Mouse (Mus musculus) mature B cell (primary cell): ENCODE measurements around the gene Ptchd4.

ENCODE experiments used
- in situ Hi-C: fragments of 300-500 bp; cut with MboI; formaldehyde crosslinking; loops from 2 replicates; pipeline ENCODE4 v1.14.3; 2019

Gene Ptchd4

DNA sequence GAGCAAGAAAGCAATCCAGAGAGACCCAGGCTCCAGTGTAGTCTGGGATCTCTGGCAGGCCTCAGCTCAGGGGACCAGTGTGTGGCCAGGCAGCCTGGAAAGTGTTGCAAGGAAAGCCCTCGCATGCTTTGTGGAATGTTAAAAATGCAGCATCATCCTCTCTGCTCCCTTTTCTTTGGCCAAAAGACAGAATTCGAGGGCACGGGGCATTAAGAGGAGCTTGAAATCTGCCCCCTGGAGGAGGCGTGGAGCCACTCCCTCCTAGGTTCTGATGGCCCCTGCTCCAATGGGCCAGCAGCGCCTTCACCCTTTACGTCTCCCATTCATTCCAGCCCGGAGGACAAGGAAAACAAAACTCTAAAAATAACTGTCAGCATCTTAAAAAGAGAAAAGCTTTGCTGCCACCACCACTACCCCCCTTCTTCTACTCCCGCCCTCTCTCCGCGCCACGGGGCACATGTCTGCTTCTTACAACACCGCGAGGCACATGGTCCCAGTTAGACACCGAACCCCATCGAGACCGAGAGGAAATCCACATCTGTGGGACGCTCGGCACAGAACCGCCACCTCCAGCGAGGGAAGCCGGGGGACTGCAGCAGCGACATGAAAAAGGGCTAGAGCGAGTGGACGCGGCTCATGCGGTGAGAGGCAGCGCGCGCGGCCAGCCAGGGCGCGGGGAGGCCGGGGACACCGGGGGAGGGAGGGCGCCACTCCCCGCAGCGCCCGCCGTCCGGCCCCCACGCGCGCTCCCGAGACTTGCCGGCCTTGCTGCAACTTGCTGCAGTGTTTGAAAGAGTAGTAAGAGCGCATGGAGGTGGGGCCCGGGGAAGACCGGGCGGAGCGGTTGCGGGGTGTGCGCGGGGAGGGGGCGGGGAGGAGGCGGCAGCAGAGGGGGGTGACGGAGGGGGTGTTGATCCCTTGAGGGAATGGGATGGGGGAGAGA, at the start of gene Ptchd4:
TSS of gene Ptchd4 (plus strand) at position 279 of the 943 bp plus-strand sequence.
- in situ Hi-C loops: no loop called here

DNA sequence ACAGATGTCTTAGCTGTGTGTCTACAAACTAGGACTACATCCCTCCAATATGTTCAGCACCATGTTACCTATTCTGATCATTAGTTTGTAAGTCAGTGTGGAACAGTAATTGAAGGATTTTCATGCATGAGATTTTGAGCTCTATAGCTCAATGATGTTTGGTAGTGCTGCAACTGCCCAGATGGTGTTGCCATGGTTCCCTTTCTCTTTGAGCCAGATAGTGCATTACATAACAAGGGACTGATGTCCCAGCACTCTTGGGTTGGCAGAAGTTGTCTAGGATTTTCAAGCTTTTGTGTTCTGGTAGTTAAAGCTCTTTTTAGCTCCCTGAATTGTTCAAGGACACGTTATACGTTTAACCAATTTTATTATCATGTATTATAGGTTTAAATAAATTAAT, 38.9 kb upstream of the Ptchd4 start:
- in situ Hi-C loops: no loop called here

DNA sequence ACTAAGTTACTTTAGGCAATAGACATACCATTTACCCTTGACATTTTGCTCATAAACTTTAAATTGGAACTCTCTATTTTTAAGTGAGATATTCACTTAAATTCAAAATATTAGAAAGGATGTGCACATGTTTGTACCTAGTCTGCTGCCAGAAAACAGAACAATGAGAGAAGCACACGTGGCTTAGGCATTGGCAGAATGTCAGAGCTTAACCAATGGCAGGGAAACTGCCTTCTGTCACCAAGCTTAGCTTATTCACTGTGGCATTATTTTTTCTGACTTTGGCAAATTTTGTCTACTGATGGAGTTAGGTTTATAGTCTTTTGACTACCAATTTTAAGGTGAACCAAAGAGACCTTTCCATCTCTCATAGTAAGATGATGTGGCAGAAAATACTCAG, 31.4 kb upstream of the Ptchd4 start:
- in situ Hi-C loops: no loop called here

DNA sequence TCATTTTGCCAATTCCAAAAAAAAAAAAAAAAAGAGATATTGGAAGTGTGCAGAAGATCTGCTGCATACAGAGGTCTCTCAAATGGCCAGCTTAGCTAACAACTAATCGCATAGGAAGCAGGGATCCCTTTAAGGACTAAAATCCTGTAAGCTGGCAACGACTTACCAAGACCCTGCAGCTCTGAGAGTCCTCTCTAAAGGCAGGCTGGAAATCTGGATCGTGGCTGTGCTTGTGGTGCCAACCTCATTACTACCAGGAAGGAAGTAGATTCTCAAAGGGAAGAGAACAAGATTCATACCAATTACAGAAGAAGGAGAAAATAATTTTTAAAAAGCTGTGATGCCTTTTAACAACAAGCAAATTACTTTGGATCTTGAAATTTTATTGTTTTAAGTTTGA, 29.5 kb upstream of the Ptchd4 start:
- in situ Hi-C loops: no loop called here

DNA sequence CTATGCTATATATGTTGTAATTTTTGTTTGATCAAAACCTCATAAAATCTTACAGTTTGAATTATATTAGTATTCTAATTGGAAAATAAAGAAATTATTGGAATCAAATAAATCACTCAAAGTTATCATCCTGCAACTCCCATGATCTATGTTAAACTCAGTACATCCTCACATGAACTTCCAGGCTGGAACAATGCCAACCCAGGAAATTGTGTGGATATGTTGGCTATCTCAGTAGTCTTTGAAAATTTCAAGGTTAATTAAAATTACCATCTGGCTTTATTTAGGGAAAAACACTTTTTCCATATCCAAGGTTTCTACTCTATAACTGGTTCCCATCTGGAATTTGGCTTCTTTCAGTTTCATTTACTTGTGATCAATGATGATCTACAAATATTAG, 25.4 kb upstream of the Ptchd4 start:
- in situ Hi-C loops: no loop called here

DNA sequence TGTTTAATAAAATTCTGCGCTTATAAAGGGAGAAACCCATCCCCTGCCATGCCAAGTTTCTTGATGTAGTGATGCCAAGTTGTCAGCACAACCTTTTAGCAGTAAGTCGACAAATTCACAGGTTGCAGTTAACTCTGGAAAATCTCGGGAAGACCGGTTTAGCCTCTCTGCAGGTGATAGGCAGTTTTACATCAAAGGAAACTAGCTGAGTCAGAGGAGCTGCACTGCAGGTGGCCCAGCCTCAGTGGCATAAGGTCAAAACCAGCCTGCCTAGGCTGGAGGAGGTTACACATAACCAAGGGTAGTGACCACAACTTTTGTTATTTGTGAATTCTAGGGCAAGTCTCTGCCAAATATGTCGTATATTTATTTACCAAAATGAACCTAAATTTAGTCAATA, 24.0 kb upstream of the Ptchd4 start:
- in situ Hi-C loops: no loop called here

GRCm38 (mm10) chr17:42297986-42298385, 17.8 kb upstream of the Ptchd4 start:
- in situ Hi-C loops: no loop called here

GRCm38 (mm10) chr17:42299681-42300080, 16.1 kb upstream of the Ptchd4 start:
- in situ Hi-C loops: no loop called here

GRCm38 (mm10) chr17:42303062-42303577, 12.6 kb upstream of the Ptchd4 start:
- in situ Hi-C loops: no loop called here

DNA sequence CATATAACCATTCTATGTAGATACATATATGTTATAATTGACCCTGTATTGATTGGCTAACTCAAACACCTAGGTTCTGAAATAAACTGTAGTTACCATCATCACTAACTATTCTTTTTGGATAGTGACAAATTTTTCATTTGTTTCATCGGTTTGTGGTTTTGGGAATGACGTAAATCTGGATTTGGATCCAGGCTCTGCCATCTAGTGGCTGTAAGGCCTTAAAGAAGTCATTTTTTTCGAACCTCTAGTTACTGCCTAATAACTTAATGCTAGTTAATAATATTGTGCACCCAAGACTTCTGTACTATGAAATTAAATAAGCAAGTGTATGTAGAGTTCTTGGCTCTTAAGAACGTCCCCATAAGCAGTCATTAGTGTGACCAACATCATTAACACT, 11.5 kb upstream of the Ptchd4 start:
- in situ Hi-C loops: no loop called here

- in situ Hi-C loops: no loop called here
Measured at GRCm38 (mm10) chr17:42307001-42307400, 8.7 kb upstream of the Ptchd4 start.

DNA sequence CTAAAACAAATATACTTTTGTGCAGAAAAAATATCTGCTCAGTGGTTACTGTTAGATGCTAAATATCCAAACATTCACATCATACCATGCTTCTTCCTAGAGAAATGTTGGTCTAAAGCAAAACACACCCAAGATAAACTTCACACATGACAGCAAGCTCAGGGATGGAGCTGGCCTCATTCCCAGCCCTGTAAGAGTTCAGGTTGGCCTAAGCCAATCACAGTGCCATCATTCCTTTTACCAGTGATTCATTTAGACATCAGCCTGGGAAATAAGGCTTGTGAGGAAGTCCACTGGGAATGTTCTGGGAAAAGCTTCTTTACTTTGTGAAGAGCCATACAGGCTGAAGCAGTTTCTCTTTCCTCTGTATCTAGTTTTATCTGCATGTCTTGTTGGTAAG, 5.6 kb upstream of the Ptchd4 start:
- in situ Hi-C loops: no loop called here

- in situ Hi-C loops: no loop called here
Measured at GRCm38 (mm10) chr17:42316612-42316982, 850 bp downstream of the Ptchd4 start.

- in situ Hi-C loops: no loop called here
Measured at GRCm38 (mm10) chr17:42335787-42336186, 20.0 kb downstream of the Ptchd4 start.

- in situ Hi-C loops: no loop called here
Measured at GRCm38 (mm10) chr17:42336571-42336970, 20.8 kb downstream of the Ptchd4 start.

GRCm38 (mm10) chr17:42346027-42346426, 30.3 kb downstream of the Ptchd4 start:
- in situ Hi-C loops: no loop called here

DNA sequence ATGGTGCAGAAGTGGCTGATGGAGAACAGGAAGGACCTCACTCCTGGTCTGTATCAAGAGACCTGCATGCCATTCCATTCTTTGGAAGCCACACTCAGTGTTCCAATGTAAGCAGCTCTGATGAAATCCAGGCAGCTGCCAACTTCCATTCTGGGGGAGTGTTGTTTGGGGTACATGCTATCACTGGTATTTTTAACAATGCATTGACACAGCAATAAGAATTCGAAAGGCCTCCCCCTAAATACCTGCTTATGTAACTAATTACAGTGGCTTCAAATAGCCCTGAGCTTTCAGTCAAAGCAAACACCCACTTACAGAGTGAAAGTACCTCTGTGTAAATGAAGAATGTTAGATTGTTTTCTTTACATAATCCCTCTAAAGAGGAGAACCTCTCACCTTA, 42.7 kb downstream of the Ptchd4 start:
- in situ Hi-C loops: no loop called here

DNA sequence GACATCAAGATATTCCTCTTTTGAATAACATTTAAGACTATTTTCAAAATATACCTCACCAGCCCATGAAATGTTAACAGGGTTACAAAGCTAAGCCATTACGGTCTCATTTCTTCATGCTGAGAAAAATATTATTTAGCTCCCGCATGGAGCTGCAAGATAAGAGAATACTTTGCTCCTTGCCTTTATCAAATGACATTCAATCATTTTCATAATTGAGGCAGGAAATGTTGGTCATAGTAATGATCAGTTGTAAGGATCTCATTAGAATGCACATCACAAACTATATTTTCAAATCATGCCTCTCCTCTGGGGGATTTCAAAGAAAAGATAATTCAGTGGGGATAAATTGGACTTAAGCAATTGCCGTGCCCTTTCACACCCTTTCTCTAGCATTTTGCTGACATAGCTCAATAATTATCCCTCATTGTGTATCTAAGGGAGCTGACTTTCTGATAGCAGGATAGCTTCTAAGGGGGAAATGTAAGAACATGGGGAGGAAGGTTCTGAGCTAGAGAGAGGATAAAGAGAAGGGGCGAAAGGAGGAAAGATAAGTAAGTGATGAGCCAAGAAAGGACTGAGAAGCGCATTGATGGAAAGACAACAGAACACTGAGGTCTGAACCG, 47.5 kb downstream of the Ptchd4 start:
- in situ Hi-C loops: no loop called here

DNA sequence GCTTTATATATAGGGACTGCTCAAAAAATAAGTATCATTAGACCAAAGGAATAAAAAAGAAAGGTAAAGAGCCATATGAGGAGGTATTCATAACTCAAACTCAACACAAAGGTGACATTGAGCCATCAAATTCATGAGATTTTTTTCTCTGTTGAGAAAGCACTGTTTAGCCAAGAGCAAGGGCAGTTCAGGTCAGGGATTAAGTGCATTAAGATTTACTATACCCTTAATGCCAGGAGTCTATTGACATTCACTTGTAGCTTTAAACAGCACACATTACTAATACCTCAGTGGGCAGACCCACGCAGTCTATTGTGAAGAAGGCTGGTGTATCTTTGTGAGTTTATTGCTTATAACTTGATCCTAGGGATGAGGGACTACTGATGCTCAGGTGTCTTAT, 49.0 kb downstream of the Ptchd4 start:
- in situ Hi-C loops: no loop called here

- in situ Hi-C loops: no loop called here
Measured at GRCm38 (mm10) chr17:42374881-42375280, 59.1 kb downstream of the Ptchd4 start.

- in situ Hi-C loops: no loop called here
Measured at GRCm38 (mm10) chr17:42393086-42393485, 77.3 kb downstream of the Ptchd4 start.

DNA sequence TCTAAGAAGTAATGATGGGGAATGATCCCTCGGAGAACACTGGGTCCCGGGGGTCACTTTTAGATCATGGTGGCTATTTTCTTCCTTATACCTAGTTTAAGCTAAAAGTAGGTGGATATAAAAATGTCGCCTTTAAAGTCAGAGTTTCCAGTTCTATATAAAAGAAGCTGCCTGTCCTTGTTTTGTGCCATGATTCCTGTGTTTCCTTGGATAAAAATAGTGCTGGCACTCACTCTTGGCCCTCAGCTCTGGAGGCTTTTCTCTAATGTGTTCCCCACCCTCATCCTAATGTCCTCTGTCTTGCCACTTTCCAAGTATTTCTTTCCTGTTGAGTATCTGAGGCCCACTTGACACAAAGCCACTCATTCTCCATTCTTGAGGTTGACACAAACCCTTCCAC, 79.6 kb downstream of the Ptchd4 start:
- in situ Hi-C loops: no loop called here

DNA sequence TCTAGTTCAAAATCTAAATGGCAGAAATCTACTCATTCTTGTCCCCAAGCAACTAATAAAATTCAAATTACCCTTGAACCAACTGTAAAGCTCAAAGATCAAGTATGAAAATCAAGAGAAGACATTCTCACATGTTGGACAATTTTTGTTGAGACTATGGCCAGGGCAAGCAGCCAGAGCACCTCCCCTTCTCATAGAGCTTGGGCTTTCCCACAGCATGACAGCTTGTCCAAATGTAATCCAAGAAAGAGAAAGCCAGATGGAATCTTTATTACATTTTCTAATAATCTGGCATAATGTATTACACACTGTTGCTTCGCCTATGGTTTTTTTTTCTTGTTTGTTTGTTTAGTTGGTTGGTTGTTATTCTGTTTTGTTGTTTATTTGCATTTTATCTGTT, 102.7 kb downstream of the Ptchd4 start:
- in situ Hi-C loops: no loop called here
